Mouse (Mus musculus): ENCODE results near the gene Lhfp. TPM values are rescaled to one million over a fixed set of nuclear protein-coding genes. Genes with fewer than 3 reads are reported as not detected.

Gene Lhfp
- polyA plus RNA-seq, 1 experiment from 2014 or later: 64.5 TPM

- Histone ChIP-seq H3K4me1 (ENCODE audit: control insufficient read depth, insufficient read depth, low read length) (no peaks in the 10 kb centered on the region), H3K27me3 (ENCODE audit: control insufficient read depth, insufficient read depth, low read length) (no peaks in the 10 kb centered on the region), H3K27ac (ENCODE audit: low read depth, low read length) (no peak overlapping the region), H3K9ac (ENCODE audit: low read depth, low read length) (no peak overlapping the region), H3K4me3 (ENCODE audit: low read depth, low read length) (no peak overlapping the region), H3K9me3 (replicated peaks; ENCODE audit: control insufficient read depth, low read length) (no peaks in the 10 kb centered on the region), H3K36me3 (ENCODE audit: control insufficient read depth, insufficient read depth, low read length) (no peaks in the 10 kb centered on the region), H3K4me2 (no peak overlapping the region)
- WGBS (ENCODE audit: insufficient replicate concordance): 64% methylated on average over 3 of the region's 3 CpGs
- no peak for ATAC-seq (replicated peaks; ENCODE audit: insufficient number of reproducible peaks, low FRiP score, low TSS enrichment)
Observed at GRCm38 (mm10) chr3:53292474-53292873, 251.1 kb downstream of the Lhfp start.

DNA sequence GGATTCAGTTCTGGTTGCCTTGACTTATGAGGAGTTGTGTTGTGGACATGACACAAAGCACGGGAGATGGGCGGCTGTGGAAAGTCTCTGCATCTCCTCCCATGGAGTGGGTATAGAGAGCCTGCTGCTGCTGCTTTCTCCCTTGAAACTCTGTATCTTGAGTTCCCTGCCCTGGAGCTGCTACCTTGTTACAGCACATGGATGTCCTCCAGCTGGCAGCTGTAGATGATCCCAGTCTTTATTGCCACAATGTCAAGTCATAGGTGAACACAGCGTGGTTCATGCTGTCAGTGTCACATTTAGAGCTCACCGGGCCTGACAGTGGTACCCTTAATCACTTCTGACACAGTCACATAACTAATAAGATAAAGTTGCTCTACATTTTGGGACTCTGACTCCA is 251.7 kb downstream of the Lhfp start:
- whole genome bisulfite sequencing (ENCODE audit: insufficient replicate concordance): 79% methylated on average over 4 of the region's 4 CpGs
- H3K27me3 ChIP-seq (ENCODE audit: control insufficient read depth, insufficient read depth, low read length): no peaks in the 10 kb centered on the region

DNA sequence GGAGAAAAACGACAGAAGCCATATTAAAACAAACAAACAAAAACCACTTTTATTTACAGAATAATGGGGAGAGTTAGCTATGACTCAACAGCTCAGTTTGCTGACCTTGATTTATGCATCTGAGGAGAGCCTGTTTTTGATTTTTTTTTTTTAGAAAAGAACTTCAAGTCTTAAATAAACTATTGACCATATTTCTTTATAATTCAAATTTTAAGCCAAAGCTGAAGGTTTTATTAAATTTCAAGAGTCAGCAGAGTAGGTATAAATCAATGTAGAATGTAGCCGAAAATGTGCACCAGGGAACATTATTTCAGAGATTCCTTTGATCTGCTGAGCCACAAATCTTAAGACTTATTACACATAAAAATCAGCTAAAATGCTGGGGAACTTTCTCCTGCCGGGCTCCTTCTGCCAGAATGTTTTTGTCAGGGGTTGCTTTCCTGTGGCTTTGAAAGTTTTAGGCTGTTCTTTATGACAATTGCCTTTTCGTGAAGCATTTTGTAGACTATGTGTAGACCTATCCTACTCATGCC is 252.6 kb downstream of the Lhfp start:
- WGBS (ENCODE audit: insufficient replicate concordance): 70% methylated on average over 4 of the region's 4 CpGs
- no peak for ATAC-seq (replicated peaks; ENCODE audit: insufficient number of reproducible peaks, low FRiP score, low TSS enrichment)

More for the DNA sequence above, 251.7 kb downstream of the Lhfp start:
- no peak overlapping the region for H3K4me3 ChIP-seq (ENCODE audit: low read depth, low read length)
- H3K36me3 ChIP-seq (ENCODE audit: control insufficient read depth, insufficient read depth, low read length): no peaks in the 10 kb centered on the region
- ATAC-seq (replicated peaks; ENCODE audit: insufficient number of reproducible peaks, low FRiP score, low TSS enrichment): no peak
- H3K9me3 ChIP-seq (replicated peaks; ENCODE audit: control insufficient read depth, low read length): no peaks in the 10 kb centered on the region
- H3K27ac ChIP-seq (ENCODE audit: low read depth, low read length): no peak overlapping the region
- H3K4me1 ChIP-seq (ENCODE audit: control insufficient read depth, insufficient read depth, low read length): no peaks in the 10 kb centered on the region
- no peak overlapping the region for H3K4me2 ChIP-seq
- H3K9ac ChIP-seq (ENCODE audit: low read depth, low read length): no peak overlapping the region

GRCm38 (mm10) chr3:53294855-53295254 is 253.5 kb downstream of the Lhfp start:
- 69% methylated on average over 6 of the region's 6 CpGs for WGBS (ENCODE audit: insufficient replicate concordance)
- no peaks in the 10 kb centered on the region for H3K36me3 ChIP-seq (ENCODE audit: control insufficient read depth, insufficient read depth, low read length)
- no peaks in the 10 kb centered on the region for H3K27me3 ChIP-seq (ENCODE audit: control insufficient read depth, insufficient read depth, low read length)
- no peak overlapping the region for H3K27ac ChIP-seq (ENCODE audit: low read depth, low read length)
- H3K4me3 ChIP-seq (ENCODE audit: low read depth, low read length): no peak overlapping the region
- H3K9me3 ChIP-seq (replicated peaks; ENCODE audit: control insufficient read depth, low read length): no peaks in the 10 kb centered on the region
- H3K9ac ChIP-seq (ENCODE audit: low read depth, low read length): no peak overlapping the region
- H3K4me1 ChIP-seq (ENCODE audit: control insufficient read depth, insufficient read depth, low read length): no peaks in the 10 kb centered on the region
- ATAC-seq (replicated peaks; ENCODE audit: insufficient number of reproducible peaks, low FRiP score, low TSS enrichment): no peak
- no peak overlapping the region for H3K4me2 ChIP-seq

More for the DNA sequence above, 252.6 kb downstream of the Lhfp start:
- Histone ChIP-seq H3K9me3 (replicated peaks; ENCODE audit: control insufficient read depth, low read length) (no peaks in the 10 kb centered on the region), H3K27ac (ENCODE audit: low read depth, low read length) (no peak overlapping the region), H3K27me3 (ENCODE audit: control insufficient read depth, insufficient read depth, low read length) (no peaks in the 10 kb centered on the region), H3K4me2 (no peak overlapping the region), H3K4me1 (ENCODE audit: control insufficient read depth, insufficient read depth, low read length) (no peaks in the 10 kb centered on the region), H3K36me3 (ENCODE audit: control insufficient read depth, insufficient read depth, low read length) (no peaks in the 10 kb centered on the region), H3K4me3 (ENCODE audit: low read depth, low read length) (no peak overlapping the region), H3K9ac (ENCODE audit: low read depth, low read length) (no peak overlapping the region)

GRCm38 (mm10) chr3:53301866-53302265 is 260.5 kb downstream of the Lhfp start:
- H3K36me3 ChIP-seq (ENCODE audit: control insufficient read depth, insufficient read depth, low read length): no peaks in the 10 kb centered on the region
- H3K4me3 ChIP-seq (ENCODE audit: low read depth, low read length): no peak overlapping the region
- H3K9me3 ChIP-seq (replicated peaks; ENCODE audit: control insufficient read depth, low read length): peaks cover 3% of the 10 kb centered on the region; the same call in 1 of the 2 replicates
- H3K4me2 ChIP-seq: no peak overlapping the region
- H3K27me3 ChIP-seq (ENCODE audit: control insufficient read depth, insufficient read depth, low read length): no peaks in the 10 kb centered on the region
- H3K27ac ChIP-seq (ENCODE audit: low read depth, low read length): no peak overlapping the region
- WGBS (ENCODE audit: insufficient replicate concordance): 67% methylated on average over 5 of the region's 5 CpGs
- no peak overlapping the region for H3K9ac ChIP-seq (ENCODE audit: low read depth, low read length)
- H3K4me1 ChIP-seq (ENCODE audit: control insufficient read depth, insufficient read depth, low read length): no peaks in the 10 kb centered on the region
- ATAC-seq (replicated peaks; ENCODE audit: insufficient number of reproducible peaks, low FRiP score, low TSS enrichment): no peak

GRCm38 (mm10) chr3:53304123-53304900 is 263.0 kb downstream of the Lhfp start:
- H3K27me3 ChIP-seq (ENCODE audit: control insufficient read depth, insufficient read depth, low read length): no peaks in the 10 kb centered on the region
- 73% methylated on average over 4 of the region's 4 CpGs for WGBS (ENCODE audit: insufficient replicate concordance)
- H3K36me3 ChIP-seq (ENCODE audit: control insufficient read depth, insufficient read depth, low read length): no peaks in the 10 kb centered on the region
- H3K4me1 ChIP-seq (ENCODE audit: control insufficient read depth, insufficient read depth, low read length): no peaks in the 10 kb centered on the region
- peaks cover 3% of the 10 kb centered on the region; the same call in 1 of the 2 replicates for H3K9me3 ChIP-seq (replicated peaks; ENCODE audit: control insufficient read depth, low read length)
- no peak overlapping the region for H3K9ac ChIP-seq (ENCODE audit: low read depth, low read length)
- H3K4me2 ChIP-seq: no peak overlapping the region
- ATAC-seq (replicated peaks; ENCODE audit: insufficient number of reproducible peaks, low FRiP score, low TSS enrichment): no peak
- H3K4me3 ChIP-seq (ENCODE audit: low read depth, low read length): no peak overlapping the region
- H3K27ac ChIP-seq (ENCODE audit: low read depth, low read length): no peak overlapping the region

DNA sequence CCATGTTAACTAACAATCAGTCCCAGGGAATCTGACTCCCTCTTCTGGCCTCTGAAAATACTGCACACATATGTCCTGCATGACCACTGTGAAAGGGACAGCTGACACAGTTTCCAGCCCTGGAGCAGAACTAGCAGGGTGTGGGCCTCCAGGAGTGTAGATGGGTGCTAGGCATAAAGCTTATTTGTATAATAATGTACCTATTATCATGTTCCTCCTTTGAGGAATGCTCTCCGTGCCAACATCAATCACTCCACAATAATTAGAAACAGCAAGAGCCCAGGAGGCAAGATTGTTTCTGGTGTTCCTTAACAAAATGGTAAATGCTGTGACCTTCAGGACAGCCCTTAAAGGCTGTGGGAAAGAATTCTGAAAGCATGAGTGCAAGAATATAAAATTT is 264.5 kb downstream of the Lhfp start:
- H3K27ac ChIP-seq (ENCODE audit: low read depth, low read length): no peak overlapping the region
- no peaks in the 10 kb centered on the region for H3K4me1 ChIP-seq (ENCODE audit: control insufficient read depth, insufficient read depth, low read length)
- no peak overlapping the region for H3K4me3 ChIP-seq (ENCODE audit: low read depth, low read length)
- no peak overlapping the region for H3K4me2 ChIP-seq
- ATAC-seq (replicated peaks; ENCODE audit: insufficient number of reproducible peaks, low FRiP score, low TSS enrichment): no peak
- H3K9me3 ChIP-seq (replicated peaks; ENCODE audit: control insufficient read depth, low read length): peaks cover 3% of the 10 kb centered on the region; the same call in 1 of the 2 replicates
- H3K9ac ChIP-seq (ENCODE audit: low read depth, low read length): no peak overlapping the region
- H3K36me3 ChIP-seq (ENCODE audit: control insufficient read depth, insufficient read depth, low read length): no peaks in the 10 kb centered on the region
- 89% methylated on average over 1 of the region's 1 CpGs for WGBS (ENCODE audit: insufficient replicate concordance)
- H3K27me3 ChIP-seq (ENCODE audit: control insufficient read depth, insufficient read depth, low read length): no peaks in the 10 kb centered on the region

GRCm38 (mm10) chr3:53308649-53309048 is 267.3 kb downstream of the Lhfp start:
- peaks cover 3% of the 10 kb centered on the region; the same call in 1 of the 2 replicates for H3K9me3 ChIP-seq (replicated peaks; ENCODE audit: control insufficient read depth, low read length)
- H3K27me3 ChIP-seq (ENCODE audit: control insufficient read depth, insufficient read depth, low read length): no peaks in the 10 kb centered on the region
- WGBS (ENCODE audit: insufficient replicate concordance): 48% methylated on average over 5 of the region's 5 CpGs
- ATAC-seq (replicated peaks; ENCODE audit: insufficient number of reproducible peaks, low FRiP score, low TSS enrichment): no peak
- no peak overlapping the region for H3K9ac ChIP-seq (ENCODE audit: low read depth, low read length)
- no peak overlapping the region for H3K4me3 ChIP-seq (ENCODE audit: low read depth, low read length)
- H3K36me3 ChIP-seq (ENCODE audit: control insufficient read depth, insufficient read depth, low read length): no peaks in the 10 kb centered on the region
- no peak overlapping the region for H3K27ac ChIP-seq (ENCODE audit: low read depth, low read length)
- H3K4me1 ChIP-seq (ENCODE audit: control insufficient read depth, insufficient read depth, low read length): no peaks in the 10 kb centered on the region
- H3K4me2 ChIP-seq: no peak overlapping the region

DNA sequence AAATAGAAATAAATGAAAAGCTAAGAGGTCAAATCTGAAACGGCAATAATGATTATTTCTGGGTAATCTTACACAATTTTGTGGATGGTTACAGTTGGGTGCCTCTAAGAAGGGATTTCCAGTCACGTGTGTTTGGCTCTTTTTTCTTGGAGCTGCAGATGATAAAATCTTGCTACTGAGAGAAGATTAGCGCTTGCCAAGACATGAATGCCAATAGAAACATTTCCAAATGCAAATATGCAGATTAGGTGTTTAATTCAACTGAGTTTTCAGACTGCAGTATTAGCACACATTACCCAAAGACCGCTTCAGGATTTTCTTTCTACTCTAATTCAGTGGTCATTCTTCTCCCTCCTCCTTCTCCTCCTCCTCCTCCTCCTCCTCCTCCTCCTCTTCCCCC is 268.8 kb downstream of the Lhfp start:
- Histone ChIP-seq H3K9ac (ENCODE audit: low read depth, low read length) (no peak overlapping the region), H3K9me3 (replicated peaks; ENCODE audit: control insufficient read depth, low read length) (peaks cover 3% of the 10 kb centered on the region; the same call in 1 of the 2 replicates), H3K4me1 (ENCODE audit: control insufficient read depth, insufficient read depth, low read length) (no peaks in the 10 kb centered on the region), H3K27me3 (ENCODE audit: control insufficient read depth, insufficient read depth, low read length) (no peaks in the 10 kb centered on the region), H3K4me2 (no peak overlapping the region), H3K36me3 (ENCODE audit: control insufficient read depth, insufficient read depth, low read length) (no peaks in the 10 kb centered on the region), H3K4me3 (ENCODE audit: low read depth, low read length) (no peak overlapping the region), H3K27ac (ENCODE audit: low read depth, low read length) (no peak overlapping the region)
- no peak for ATAC-seq (replicated peaks; ENCODE audit: insufficient number of reproducible peaks, low FRiP score, low TSS enrichment)
- WGBS (ENCODE audit: insufficient replicate concordance): 69% methylated on average over 4 of the region's 4 CpGs
